Mouse (Mus musculus): ENCODE measurements around the gene Mtmr6. TPM values are rescaled to one million over a fixed set of nuclear protein-coding genes. Genes with fewer than 3 reads are reported as not detected.

The Mtmr6 gene
- total and polyA plus RNA-seq, 3 experiments: 21.3 to 29.1 TPM; not detected in 1

DNA sequence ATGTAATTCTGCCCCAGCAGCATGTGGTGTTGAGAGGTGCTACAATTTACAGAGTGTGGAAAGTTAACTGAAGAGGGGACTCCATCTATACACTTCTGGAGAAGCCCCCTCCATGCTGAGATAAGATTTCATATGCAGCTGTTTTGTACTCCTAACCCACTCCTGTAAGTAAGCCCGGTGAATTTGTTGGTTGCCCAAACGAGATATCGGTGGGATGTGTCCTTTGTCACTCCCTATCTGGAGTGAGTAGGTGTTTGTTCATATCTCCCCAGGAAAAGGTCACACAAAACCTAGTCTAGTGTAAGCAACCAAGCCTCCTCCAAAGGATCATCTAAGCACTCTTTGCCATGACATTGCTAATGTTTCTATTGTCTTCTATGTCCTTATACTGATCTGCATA, 11.6 kb upstream of the Mtmr6 start (continued):
- TF ChIP-seq TBP (IDR thresholded peaks at IDR 0.05; ENCODE audit: low read depth, low read length): 0 out of 2 replicates have a peak, but pooled peaks have one; percentile 45
- no peak for TF ChIP-seq ZC3H11A (IDR thresholded peaks at IDR 0.05; ENCODE audit: low read depth, low read length)

DNA sequence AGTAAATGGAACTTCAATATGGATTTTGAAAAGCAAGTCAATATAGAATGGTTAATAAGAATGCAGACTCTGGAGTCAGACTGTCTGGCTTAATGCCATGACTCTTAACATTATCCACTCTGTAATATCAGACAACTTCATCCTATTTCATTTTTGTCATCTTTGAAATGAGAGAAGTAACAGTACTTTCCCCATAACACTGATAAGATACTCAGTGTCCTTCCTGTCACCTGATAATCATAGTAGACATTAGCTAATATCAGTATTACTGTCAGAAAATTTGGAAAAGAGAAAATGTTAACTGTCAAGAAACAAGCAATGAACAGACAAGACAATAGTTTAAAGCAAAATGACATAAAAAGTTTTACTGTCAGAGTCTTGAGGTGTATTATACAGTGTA, 10.3 kb upstream of the Mtmr6 start:
- peak overlapping the region; percentile 91 for H3K27ac ChIP-seq (ENCODE audit: control insufficient read depth, low read depth, low read length)
- no peaks in the 10 kb centered on the region for H3K9me3 ChIP-seq (replicated peaks; ENCODE audit: insufficient read depth, low read length)
- DNase-seq (ENCODE audit: low read depth, low spot score): peak; percentile 68
- H3K79me2 ChIP-seq (ENCODE audit: control insufficient read depth, insufficient read depth, low read length, poor library complexity): peaks cover 25% of the 10 kb centered on the region
- H3K4me3 ChIP-seq (ENCODE audit: control insufficient read depth in 1 of 2, insufficient read depth in 1 of 2, low read depth in 2 of 2, low read length in 2 of 2): peak overlapping the region; percentile 37 to 51; a peak in 3 of 4 replicates
- peaks cover 29 to 35% of the 10 kb centered on the region in 2 experiments for H3K4me1 ChIP-seq (ENCODE audit: control insufficient read depth in 1 of 2, insufficient read depth in 2 of 2, low read length in 2 of 2)
- no peaks in the 10 kb centered on the region for H3K27me3 ChIP-seq (ENCODE audit: control insufficient read depth in 1 of 2, insufficient read depth in 2 of 2, low read length in 2 of 2)
- H3K36me3 ChIP-seq (ENCODE audit: control insufficient read depth in 1 of 2, insufficient read depth in 2 of 2, low read length in 2 of 2): peaks cover 0 to 29% of the 10 kb centered on the region in 2 experiments; a peak in 2 of 4 replicates
- TF ChIP-seq HCFC1 (IDR thresholded peaks at IDR 0.05; ENCODE audit: low read depth, low read length): peak; percentile 50; the same call in 1 of the 2 replicates
- peak; percentile 90 for TF ChIP-seq GATA1 (IDR thresholded peaks at IDR 0.05; ENCODE audit: low read depth, low read length)
- peak; percentile 72 for TF ChIP-seq USF1 (IDR thresholded peaks at IDR 0.05; ENCODE audit: low read depth, low read length)
- TF ChIP-seq SIN3A (IDR thresholded peaks at IDR 0.05; ENCODE audit: low read length): peak; percentile 87
- no peak for TF ChIP-seq GABPA (IDR thresholded peaks at IDR 0.05; ENCODE audit: low read depth, low read length)
- TF ChIP-seq POLR2AphosphoS5 (IDR thresholded peaks at IDR 0.05; ENCODE audit: borderline replicate concordance, low read depth, low read length): no peak
- peak; percentile 39; the same call in 1 of the 2 replicates for TF ChIP-seq MXI1 (IDR thresholded peaks at IDR 0.05; ENCODE audit: low read depth, low read length)
- no peak for TF ChIP-seq CHD2 (IDR thresholded peaks at IDR 0.05; ENCODE audit: low read length)
- peak; percentile 96 for TF ChIP-seq ETS1 (IDR thresholded peaks at IDR 0.05; ENCODE audit: low read depth, low read length)
- TF ChIP-seq EP300 (IDR thresholded peaks at IDR 0.05; ENCODE audit: low read depth in 1 of 2, low read length in 2 of 2): peak; percentile 77 to 87
- peak; percentile 48; the same call in 1 of the 2 replicates for TF ChIP-seq RCOR1 (IDR thresholded peaks at IDR 0.05; ENCODE audit: low read depth, low read length)
- no peak for TF ChIP-seq KAT2A (conservative IDR thresholded peaks at IDR 0.05; ENCODE audit: low read depth, low read length)
- peak; percentile 57; the same call in 1 of the 2 replicates for TF ChIP-seq BHLHE40 (IDR thresholded peaks at IDR 0.05; ENCODE audit: borderline replicate concordance, low read depth, low read length)
- peak; percentile 43 for TF ChIP-seq TCF12 (IDR thresholded peaks at IDR 0.05; ENCODE audit: low read depth, low read length)
- H3K9ac ChIP-seq (ENCODE audit: control insufficient read depth, low read depth, low read length, poor library complexity, severe bottlenecking): peak overlapping the region; percentile 68

DNA sequence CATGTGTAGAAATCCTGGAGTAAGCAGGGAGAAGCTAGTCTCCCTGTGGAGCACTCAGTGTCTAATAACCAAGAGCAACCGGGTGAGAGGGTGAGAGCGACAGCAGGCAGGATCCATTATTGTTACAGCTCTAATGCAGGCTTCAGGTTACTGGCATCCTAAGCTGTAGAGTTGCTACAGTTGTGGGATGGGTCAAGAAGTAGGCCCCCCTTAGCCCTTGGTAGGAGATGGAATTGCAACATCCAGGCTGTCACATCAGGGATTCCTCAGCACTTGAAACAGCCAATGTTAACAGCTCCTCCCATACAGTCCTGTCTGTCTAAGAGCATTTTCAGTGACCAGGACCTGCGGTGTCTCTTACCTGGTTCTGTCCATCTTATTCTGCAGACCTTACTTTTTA, 8.7 kb upstream of the Mtmr6 start:
- no peak overlapping the region for H3K4me3 ChIP-seq (ENCODE audit: control insufficient read depth in 1 of 2, insufficient read depth in 1 of 2, low read depth in 2 of 2, low read length in 2 of 2)
- peak; percentile 37 for DNase-seq (ENCODE audit: low read depth, low spot score)
- H3K27ac ChIP-seq (ENCODE audit: control insufficient read depth, low read depth, low read length): no peak overlapping the region
- no peaks in the 10 kb centered on the region for H3K27me3 ChIP-seq (ENCODE audit: control insufficient read depth in 1 of 2, insufficient read depth in 2 of 2, low read length in 2 of 2)
- H3K9ac ChIP-seq (ENCODE audit: control insufficient read depth, low read depth, low read length, poor library complexity, severe bottlenecking): no peak overlapping the region
- H3K9me3 ChIP-seq (replicated peaks; ENCODE audit: insufficient read depth, low read length): no peaks in the 10 kb centered on the region
- no peak for TF ChIP-seq MYC (IDR thresholded peaks at IDR 0.05; ENCODE audit: low read depth, low read length)
- TF ChIP-seq CHD1 (IDR thresholded peaks at IDR 0.05; ENCODE audit: low read depth, low read length): no peak
- no peak for TF ChIP-seq USF1 (IDR thresholded peaks at IDR 0.05; ENCODE audit: low read depth, low read length)
- TF ChIP-seq TCF12 (IDR thresholded peaks at IDR 0.05; ENCODE audit: low read depth, low read length): no peak
- TF ChIP-seq POLR2A (IDR thresholded peaks at IDR 0.05; ENCODE audit: control insufficient read depth in 1 of 2, insufficient read depth in 1 of 2, low read depth in 1 of 2, low read length in 2 of 2, poor library complexity in 1 of 2): no peak
- no peak for TF ChIP-seq USF2 (IDR thresholded peaks at IDR 0.05; ENCODE audit: borderline replicate concordance in 1 of 2, insufficient read depth in 1 of 2, low read depth in 1 of 2, low read length in 2 of 2)
- no peak for TF ChIP-seq NRF1 (IDR thresholded peaks at IDR 0.05; ENCODE audit: insufficient read depth, low read depth, low read length, poor library complexity, severe bottlenecking)
- no peak for TF ChIP-seq MYB (IDR thresholded peaks at IDR 0.05; ENCODE audit: low read depth, low read length)
- no peak for TF ChIP-seq NELFE (IDR thresholded peaks at IDR 0.05; ENCODE audit: low read depth, low read length)
- TF ChIP-seq E2F4 (IDR thresholded peaks at IDR 0.05; ENCODE audit: borderline replicate concordance, low read depth, low read length): no peak
- no peak for TF ChIP-seq POLR2AphosphoS5 (IDR thresholded peaks at IDR 0.05; ENCODE audit: borderline replicate concordance, low read depth, low read length)
- TF ChIP-seq ZKSCAN1 (IDR thresholded peaks at IDR 0.05; ENCODE audit: low read depth, low read length): no peak
- no peak for TF ChIP-seq ZMIZ1 (IDR thresholded peaks at IDR 0.05; ENCODE audit: low read depth, low read length)
- TF ChIP-seq GABPA (IDR thresholded peaks at IDR 0.05; ENCODE audit: low read depth, low read length): no peak
- TF ChIP-seq KAT2A (conservative IDR thresholded peaks at IDR 0.05; ENCODE audit: low read depth, low read length): no peak
- peaks cover 11% of the 10 kb centered on the region for H3K79me2 ChIP-seq (ENCODE audit: control insufficient read depth, insufficient read depth, low read length, poor library complexity)
- peaks cover 0 to 28% of the 10 kb centered on the region in 2 experiments; a peak in 2 of 4 replicates for H3K36me3 ChIP-seq (ENCODE audit: control insufficient read depth in 1 of 2, insufficient read depth in 2 of 2, low read length in 2 of 2)
- peaks cover 29 to 34% of the 10 kb centered on the region in 2 experiments for H3K4me1 ChIP-seq (ENCODE audit: control insufficient read depth in 1 of 2, insufficient read depth in 2 of 2, low read length in 2 of 2)
